Mouse (Mus musculus) macrophage (primary cell): ENCODE measurements around the gene Megf11. TPM values are rescaled to one million over a fixed set of nuclear protein-coding genes. Genes with fewer than 3 reads are reported as not detected.
A peak's percentile ranks its signal among the peaks of the same experiment; 100 is the strongest.

ENCODE experiments used
- H3K27ac ChIP-seq: fragments of 350-480 bp; formaldehyde crosslinking; 2 replicates; pipeline ENCODE4 v1.9.0; 2021
- H3K36me3 ChIP-seq: fragments of 350-480 bp; formaldehyde crosslinking; 2 replicates; pipeline ENCODE4 v1.9.0; 2021; ENCODE audit errors: inconsistent target
- H3K4me3 ChIP-seq: fragments of 350-480 bp; formaldehyde crosslinking; 2 replicates; pipeline ENCODE4 v1.9.0; 2021; ENCODE audit errors: inconsistent target
- H3K79me2 ChIP-seq: fragments of 350-480 bp; formaldehyde crosslinking; 2 replicates; pipeline ENCODE4 v1.9.0; 2021; ENCODE audit errors: inconsistent target
- WGBS: methylation state at CpG from one replicate; pipeline ENCODE4 v1.1.7; 2026; ENCODE audit warnings: inconsistent platforms; ENCODE audit not compliant: missing documents; 5-methylcytosine and 5-hydroxymethylcytosine counted together
- polyA plus RNA-seq: library from polyadenylated mRNA; stranded (reverse); fragments of 250-400 nt; gene quantifications from 3 replicates; pipeline ENCODE4 v1.2.4, GENCODE M21; 2018; ENCODE audit warnings: inconsistent platforms

Megf11 gene
- polyA plus RNA-seq, 1 experiment from 2014 or later, result not detected

DNA sequence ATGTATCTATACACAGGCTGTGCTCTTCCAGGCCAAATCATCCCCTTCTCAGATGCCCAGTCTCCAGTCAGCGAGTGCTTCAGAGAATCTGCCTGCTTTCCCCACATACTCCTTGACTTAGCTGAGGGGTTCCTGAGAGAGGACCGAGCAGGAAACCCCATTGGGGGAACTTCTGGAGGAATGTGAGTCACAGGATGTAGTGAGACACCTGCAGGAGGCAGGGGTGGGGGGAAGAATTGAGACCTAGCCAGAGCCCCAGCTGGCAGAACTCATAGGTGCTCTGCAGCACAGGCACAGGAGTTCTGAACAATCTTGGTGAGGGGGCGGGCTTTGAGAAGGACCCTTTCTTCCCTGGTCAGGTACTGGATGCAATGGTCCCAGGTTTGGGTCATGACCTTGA lies 35.0 kb downstream of the Megf11 start:
- WGBS, result 84% methylated on average over 3 of the region's 3 CpGs
- Histone ChIP-seq H3K79me2 (no peaks in the 10 kb centered on the region), H3K27ac (no peak overlapping the region), H3K36me3 (no peaks in the 10 kb centered on the region), H3K4me3 (no peak overlapping the region)

- Histone ChIP-seq H3K79me2 (no peaks in the 10 kb centered on the region), H3K4me3 (no peak overlapping the region), H3K36me3 (no peaks in the 10 kb centered on the region), H3K27ac (no peak overlapping the region)
- WGBS, result 96% methylated on average over 8 of the region's 8 CpGs
Observed at GRCm38 (mm10) chr9:64421986-64422616, 36.7 kb downstream of the Megf11 start.

GRCm38 (mm10) chr9:64423912-64424311 lies 38.5 kb downstream of the Megf11 start:
- H3K27ac ChIP-seq, result no peak overlapping the region
- H3K4me3 ChIP-seq, result no peak overlapping the region
- WGBS, result 100% methylated on average over 1 of the region's 1 CpGs
- H3K36me3 ChIP-seq, result no peaks in the 10 kb centered on the region
- no peaks in the 10 kb centered on the region for H3K79me2 ChIP-seq

- Histone ChIP-seq H3K36me3 (no peaks in the 10 kb centered on the region), H3K27ac (no peak overlapping the region), H3K4me3 (no peak overlapping the region), H3K79me2 (no peaks in the 10 kb centered on the region)
- 91% methylated on average over 2 of the region's 2 CpGs for WGBS
Observed at GRCm38 (mm10) chr9:64436121-64436520, 50.7 kb downstream of the Megf11 start.

DNA sequence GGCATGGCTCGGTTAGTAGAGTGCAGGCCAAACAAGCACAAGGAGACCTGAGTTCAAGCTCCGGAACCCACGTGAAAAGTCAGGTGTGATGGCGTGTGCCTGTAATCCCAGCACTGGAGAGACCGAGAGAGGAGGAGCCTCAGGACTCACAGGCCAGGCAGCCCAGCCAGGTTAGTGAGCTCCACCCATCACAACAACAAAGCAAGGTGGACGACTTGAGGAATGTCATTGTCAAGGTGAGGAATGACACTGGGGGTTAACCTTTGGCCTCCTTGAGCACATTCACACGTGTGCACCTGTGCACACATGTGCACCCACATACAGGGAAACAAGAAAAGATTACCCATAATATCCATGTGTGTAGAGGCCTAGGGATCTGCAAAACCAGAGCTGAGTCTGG lies 54.7 kb downstream of the Megf11 start:
- 93% methylated on average over 7 of the region's 7 CpGs for WGBS
- H3K27ac ChIP-seq, result no peak overlapping the region
- no peaks in the 10 kb centered on the region for H3K36me3 ChIP-seq
- no peaks in the 10 kb centered on the region for H3K79me2 ChIP-seq
- H3K4me3 ChIP-seq, result no peak overlapping the region

DNA sequence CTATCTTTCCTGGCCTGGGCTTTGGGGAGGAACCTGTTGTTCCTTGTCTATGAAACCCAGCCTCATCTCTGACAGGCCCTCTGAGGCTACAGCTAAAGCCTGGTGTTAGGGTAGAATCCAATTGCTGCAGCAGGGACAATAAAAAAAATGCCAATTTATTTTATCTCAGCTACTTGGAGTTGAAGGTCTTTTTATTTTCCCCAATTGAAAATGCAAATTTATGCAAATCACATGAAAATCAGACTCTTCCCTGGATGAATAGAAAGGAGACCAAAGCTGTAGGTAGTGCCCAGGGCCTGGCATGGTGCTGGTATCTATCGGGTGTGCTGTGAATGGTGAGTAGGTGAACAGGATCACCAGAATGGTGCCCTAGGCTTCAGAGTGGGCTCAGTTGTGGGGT lies 60.6 kb downstream of the Megf11 start:
- no peaks in the 10 kb centered on the region for H3K79me2 ChIP-seq
- no peaks in the 10 kb centered on the region for H3K36me3 ChIP-seq
- no peak overlapping the region for H3K27ac ChIP-seq
- WGBS, result 92% methylated on average over 1 of the region's 1 CpGs
- no peak overlapping the region for H3K4me3 ChIP-seq

GRCm38 (mm10) chr9:64447070-64447469 lies 61.6 kb downstream of the Megf11 start:
- no peaks in the 10 kb centered on the region for H3K36me3 ChIP-seq
- 40% methylated on average over 5 of the region's 6 CpGs for WGBS
- H3K4me3 ChIP-seq, result no peak overlapping the region
- no peaks in the 10 kb centered on the region for H3K79me2 ChIP-seq
- H3K27ac ChIP-seq, result peak overlapping the region; percentile 68

GRCm38 (mm10) chr9:64447522-64447921 lies 62.1 kb downstream of the Megf11 start:
- Histone ChIP-seq H3K79me2 (no peaks in the 10 kb centered on the region), H3K27ac (peak overlapping the region; percentile 68), H3K4me3 (no peak overlapping the region), H3K36me3 (no peaks in the 10 kb centered on the region)
- 0% methylated on average over 5 of the region's 6 CpGs for WGBS

GRCm38 (mm10) chr9:64452769-64453168 lies 67.3 kb downstream of the Megf11 start:
- Histone ChIP-seq H3K36me3 (no peaks in the 10 kb centered on the region), H3K27ac (peak overlapping the region; percentile 47), H3K79me2 (no peaks in the 10 kb centered on the region), H3K4me3 (no peak overlapping the region)
- WGBS, result 8% methylated on average over 5 of the region's 5 CpGs

GRCm38 (mm10) chr9:64454196-64454595 lies 68.8 kb downstream of the Megf11 start:
- Histone ChIP-seq H3K27ac (no peak overlapping the region), H3K79me2 (no peaks in the 10 kb centered on the region), H3K4me3 (no peak overlapping the region), H3K36me3 (no peaks in the 10 kb centered on the region)
- whole genome bisulfite sequencing, result 90% methylated on average over 4 of the region's 4 CpGs

- no peak overlapping the region for H3K27ac ChIP-seq
- WGBS, result 79% methylated on average over 8 of the region's 9 CpGs
- no peaks in the 10 kb centered on the region for H3K79me2 ChIP-seq
- no peak overlapping the region for H3K4me3 ChIP-seq
- no peaks in the 10 kb centered on the region for H3K36me3 ChIP-seq
Observed at GRCm38 (mm10) chr9:64455910-64456309, 70.5 kb downstream of the Megf11 start.

DNA sequence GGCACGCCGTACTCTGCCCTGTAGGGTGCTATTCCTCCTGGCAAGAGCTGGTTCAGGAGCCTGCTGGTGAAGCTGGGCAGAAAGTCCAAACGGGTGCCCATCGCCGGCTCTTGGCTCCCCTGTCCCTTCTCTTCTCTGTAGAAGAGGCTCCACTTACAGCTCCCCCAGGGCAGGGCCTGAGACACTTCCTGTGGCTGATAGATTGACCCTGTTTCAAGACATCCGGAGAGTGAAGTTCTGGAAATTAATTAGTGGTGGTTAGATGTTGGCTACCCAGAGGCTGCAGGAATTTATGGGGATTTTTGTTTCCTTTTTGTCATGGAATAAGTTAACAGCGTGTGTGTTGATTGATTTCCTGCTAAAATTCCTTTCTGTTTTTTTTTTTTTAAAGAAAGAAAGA lies 72.2 kb downstream of the Megf11 start:
- Histone ChIP-seq H3K36me3 (no peaks in the 10 kb centered on the region), H3K4me3 (no peak overlapping the region), H3K79me2 (no peaks in the 10 kb centered on the region), H3K27ac (no peak overlapping the region)
- 77% methylated on average over 7 of the region's 7 CpGs for WGBS

- WGBS, result 96% methylated on average over 16 of the region's 16 CpGs
- no peaks in the 10 kb centered on the region for H3K79me2 ChIP-seq
- H3K27ac ChIP-seq, result no peak overlapping the region
Observed at GRCm38 (mm10) chr9:64461568-64462308, 76.3 kb downstream of the Megf11 start.

GRCm38 (mm10) chr9:64462870-64463269 lies 77.4 kb downstream of the Megf11 start:
- no peak overlapping the region for H3K4me3 ChIP-seq
- H3K27ac ChIP-seq, result no peak overlapping the region
- no peaks in the 10 kb centered on the region for H3K79me2 ChIP-seq
- no peaks in the 10 kb centered on the region for H3K36me3 ChIP-seq

More at GRCm38 (mm10) chr9:64461568-64462308, 76.3 kb downstream of the Megf11 start:
- Histone ChIP-seq H3K36me3 (no peaks in the 10 kb centered on the region), H3K4me3 (no peak overlapping the region)

DNA sequence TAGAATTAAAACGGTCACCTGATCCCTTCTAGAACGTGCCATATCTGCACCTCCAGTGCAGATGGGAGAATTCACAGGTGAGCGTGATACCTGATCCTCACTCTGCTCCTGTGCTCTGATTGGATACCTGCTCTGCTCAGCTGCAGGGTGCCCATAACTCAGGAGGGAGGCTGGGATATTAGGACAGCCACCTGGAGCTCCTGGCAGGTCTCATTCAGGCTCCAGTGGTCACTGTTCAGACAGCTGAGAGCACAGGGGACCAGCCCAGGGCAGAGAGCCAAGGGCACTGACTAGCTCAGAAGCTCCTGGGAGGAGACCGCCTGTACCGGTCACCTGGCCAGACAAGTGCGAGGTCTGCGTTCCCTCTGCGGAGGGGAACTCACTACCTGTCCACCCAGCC lies 80.7 kb downstream of the Megf11 start:
- no peak overlapping the region for H3K27ac ChIP-seq
- H3K4me3 ChIP-seq, result no peak overlapping the region
- 90% methylated on average over 8 of the region's 8 CpGs for WGBS
- H3K79me2 ChIP-seq, result no peaks in the 10 kb centered on the region
- no peaks in the 10 kb centered on the region for H3K36me3 ChIP-seq
